Mouse (Mus musculus) CH12.LX (cell line): ENCODE measurements around the gene P3h1. TPM values are rescaled to one million over a fixed set of nuclear protein-coding genes. Genes with fewer than 3 reads are reported as not detected.
A peak's percentile ranks its signal among the peaks of the same experiment; 100 is the strongest.

Experiments used
- DNase-seq: peaks from one replicate; pipeline ENCODE4 v3.0.0-alpha.2; 2013; ENCODE audit errors: extremely low read depth
- H3K27ac ChIP-seq: 2 replicates; pipeline ENCODE4 v1.5.1; 2012; ENCODE audit warnings: low read depth, mild to moderate bottlenecking, control low read depth, moderate library complexity; ENCODE audit not compliant: insufficient read depth
- H3K27me3 ChIP-seq: replicated peaks from 2 replicates; pipeline ENCODE3; 2012; ENCODE audit warnings: inconsistent platforms
- H3K36me3 ChIP-seq, 2 experiments: replicated peaks in 1 of 2; 2 replicates each; pipeline versions ENCODE3 to v1.6.1; 2012; ENCODE audit warnings: inconsistent platforms in 1 of 2, low read length in 1 of 2, mild to moderate bottlenecking in 1 of 2, mixed read lengths in 1 of 2, moderate library complexity in 1 of 2; ENCODE audit not compliant: control insufficient read depth in 1 of 2, insufficient read depth in 1 of 2
- H3K4me1 ChIP-seq, 2 experiments: 2 replicates each; pipeline ENCODE4 v1.6.1; 2012; ENCODE audit warnings: inconsistent platforms in 1 of 2, moderate library complexity in 1 of 2; ENCODE audit not compliant: insufficient read depth in 2 of 2, control insufficient read depth in 1 of 2
- H3K4me2 ChIP-seq: 2 replicates; pipeline ENCODE4 v1.6.1; 2012; ENCODE audit warnings: low read depth, mild to moderate bottlenecking, control low read depth; ENCODE audit not compliant: poor library complexity, insufficient read depth, severe bottlenecking
- H3K4me3 ChIP-seq, 3 experiments: fragments of 150-350 bp in 1 of 3; sonication (generic) in 1 of 3; replicated peaks in 1 of 3; 2 replicates each; pipeline versions ENCODE3 to v1.5.1; 2011 to 2012; ENCODE audit warnings: low read depth in 2 of 3, low read length in 2 of 3, mild to moderate bottlenecking in 2 of 3, moderate library complexity in 2 of 3, control low read depth in 1 of 3, improper control_type of control experiment in 1 of 3, inconsistent platforms in 1 of 3, mixed read lengths in 1 of 3; ENCODE audit not compliant: poor library complexity in 1 of 3
- H3K79me2 ChIP-seq: replicated peaks from 2 replicates; pipeline ENCODE4 v1.6.1; 2012; ENCODE audit warnings: mild to moderate bottlenecking, moderate library complexity; ENCODE audit not compliant: control insufficient read depth, poor library complexity, insufficient read depth, severe bottlenecking; ENCODE audit errors: extremely low read depth
- H3K9ac ChIP-seq: 2 replicates; pipeline ENCODE4 v1.6.1; 2012; ENCODE audit warnings: low read depth, mild to moderate bottlenecking, control low read depth, moderate library complexity; ENCODE audit not compliant: insufficient read depth
- H3K9me3 ChIP-seq: replicated peaks from 2 replicates; pipeline ENCODE3; 2012; ENCODE audit warnings: low read length, inconsistent platforms, mixed read lengths
- CHD1 ChIP-seq: IDR thresholded peaks from 2 replicates; pipeline ENCODE4 v1.6.1; 2012; ENCODE audit warnings: low read depth, low read length, improper control_type of control experiment, inconsistent platforms
- CTCF ChIP-seq, 2 experiments: IDR thresholded peaks in 1 of 2; conservative IDR thresholded peaks in 1 of 2; 2 replicates each; pipeline ENCODE4 v1.5.1; 2011 to 2012; ENCODE audit warnings: low read depth in 2 of 2, low read length in 2 of 2, improper control_type of control experiment in 1 of 2, inconsistent platforms in 1 of 2, mild to moderate bottlenecking in 1 of 2, moderate library complexity in 1 of 2
- E2F4 ChIP-seq: IDR thresholded peaks from 2 replicates; pipeline ENCODE4 v1.6.1; 2011; ENCODE audit warnings: low read depth, low read length, improper control_type of control experiment; ENCODE audit not compliant: insufficient replicate concordance
- ETS1 ChIP-seq: conservative IDR thresholded peaks from 2 replicates; pipeline ENCODE4 v1.6.1; 2012; ENCODE audit warnings: low read depth, mild to moderate bottlenecking, inconsistent platforms, low read length, improper control_type of control experiment, moderate library complexity
- GABPA ChIP-seq: IDR thresholded peaks from 2 replicates; pipeline ENCODE4 v1.6.1; 2012; ENCODE audit warnings: low read depth, low read length, improper control_type of control experiment, inconsistent platforms; ENCODE audit not compliant: insufficient replicate concordance
- IRF4 ChIP-seq: IDR thresholded peaks from 2 replicates; pipeline ENCODE4 v1.6.1; 2014; ENCODE audit warnings: low read depth, mild to moderate bottlenecking, inconsistent platforms, low read length, improper control_type of control experiment
- MAZ ChIP-seq: IDR thresholded peaks from 2 replicates; pipeline ENCODE4 v1.6.1; 2012; ENCODE audit warnings: low read depth, mild to moderate bottlenecking, inconsistent platforms, low read length, improper control_type of control experiment, moderate library complexity
- MEF2A ChIP-seq: IDR thresholded peaks from 2 replicates; pipeline ENCODE4 v1.6.1; 2014; ENCODE audit warnings: low read depth, mild to moderate bottlenecking, inconsistent platforms, low read length, improper control_type of control experiment, borderline replicate concordance
- MXI1 ChIP-seq: IDR thresholded peaks from 2 replicates; pipeline ENCODE4 v1.6.1; 2011; ENCODE audit warnings: mild to moderate bottlenecking, low read depth, low read length, improper control_type of control experiment
- MYC ChIP-seq: IDR thresholded peaks from 2 replicates; pipeline ENCODE4 v1.6.1; 2011; ENCODE audit warnings: low read depth, mild to moderate bottlenecking, improper control_type of control experiment, low read length
- RAD21 ChIP-seq: IDR thresholded peaks from 2 replicates; pipeline ENCODE4 v1.6.1; 2011; ENCODE audit warnings: low read depth, mild to moderate bottlenecking, low read length, improper control_type of control experiment, moderate library complexity
- RCOR1 ChIP-seq: conservative IDR thresholded peaks from 2 replicates; pipeline ENCODE4 v1.6.1; 2012; ENCODE audit warnings: low read depth, mild to moderate bottlenecking, inconsistent platforms, low read length, improper control_type of control experiment
- SMC3 ChIP-seq: IDR thresholded peaks from 2 replicates; pipeline ENCODE4 v1.6.1; 2011; ENCODE audit warnings: low read depth, low read length, improper control_type of control experiment
- USF1 ChIP-seq: IDR thresholded peaks from 2 replicates; pipeline ENCODE4 v1.6.1; 2014; ENCODE audit warnings: low read depth, mild to moderate bottlenecking, inconsistent platforms, low read length, improper control_type of control experiment
- USF2 ChIP-seq: conservative IDR thresholded peaks from 2 replicates; pipeline ENCODE4 v1.6.1; 2011; ENCODE audit warnings: low read depth, low read length, improper control_type of control experiment
- ZC3H11A ChIP-seq: IDR thresholded peaks from 2 replicates; pipeline ENCODE4 v1.6.1; 2012; ENCODE audit warnings: low read depth, mild to moderate bottlenecking, inconsistent platforms, low read length, improper control_type of control experiment
- dilution Hi-C: fragments of 300-500 bp; cut with MboI; formaldehyde crosslinking; loops from 2 replicates; pipeline ENCODE4 v1.14.3; 2020; ENCODE audit warnings: low sequenced_read_pairs; ENCODE audit not compliant: extremely low pct_unique_long_range_greater_than_20kb, extremely low pct_ligation_motif_present
- in situ Hi-C: fragments of 300-500 bp; cut with MboI; formaldehyde crosslinking; loops from 3 replicates; pipeline ENCODE4 v1.14.3; 2019; ENCODE audit warnings: low sequenced_read_pairs, low pct_ligation_motif_present, low pct_unique_long_range_greater_than_20kb, mixed read lengths
- polyA plus RNA-seq: library from polyadenylated mRNA; unstranded; fragments of >175 nt; gene quantifications from 2 replicates; pipeline ENCODE4 v1.2.1, GENCODE M21; 2012; ENCODE audit warnings: low read depth; ENCODE audit not compliant: insufficient read length
- total RNA-seq, 2 experiments: library from RNA; depleted of rRNA; stranded (reverse); fragments of 300-350 nt in 1 of 2; fragments of >200 nt in 1 of 2; gene quantifications; 2 replicates each; pipeline ENCODE4 v1.2.3; 2012 to 2014

Gene P3h1
- total and polyA plus RNA-seq, 3 experiments, result 14.8 to 31.6 (median 27.1) TPM

DNA sequence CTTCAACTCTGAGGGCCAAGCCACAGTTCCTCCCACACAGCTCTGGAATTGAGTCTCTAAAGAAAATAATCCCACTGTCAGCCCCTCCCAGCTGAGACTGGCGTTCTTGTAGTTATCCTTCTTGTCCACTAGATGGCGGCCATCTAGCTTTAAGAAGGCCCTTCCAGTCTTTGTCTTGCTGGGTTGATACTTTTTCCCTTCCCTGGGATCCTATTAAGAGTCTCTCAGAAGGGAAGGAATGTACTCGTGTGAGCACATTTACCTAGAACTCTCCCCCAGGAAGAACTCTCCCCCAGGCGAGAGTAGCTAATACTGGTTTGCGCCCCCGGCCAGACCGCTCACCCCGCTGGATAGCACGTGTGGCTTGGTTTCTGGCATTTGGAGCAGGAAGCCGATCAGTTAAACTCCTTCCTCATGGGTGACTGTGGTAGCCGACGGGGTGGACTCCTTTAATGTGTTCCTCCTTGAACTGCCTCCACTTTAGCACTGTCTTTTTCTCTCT, 6.5 kb downstream of the P3h1 start:
- in situ Hi-C loops, result no loop called here
- Histone ChIP-seq H3K4me3 (no peak overlapping the region), H3K27ac (no peak overlapping the region), H3K36me3 (peaks cover 17 to 73% of the 10 kb centered on the region in 2 experiments), H3K79me2 (no peaks in the 10 kb centered on the region), H3K27me3 (no peaks in the 10 kb centered on the region), H3K4me2 (no peak overlapping the region)
- dilution Hi-C loops, result no loop called here
- TF ChIP-seq RAD21 (peak; percentile 48), MAZ (no peak), SMC3 (peak; percentile 46), CTCF (conservative IDR thresholded peaks at IDR 0.05 in 1 of 2, IDR thresholded peaks at IDR 0.05 in 1 of 2; ENCODE audit: low read depth in 2 of 2, low read length in 2 of 2) (peak; percentile 82 to 91)
- TF ChIP-seq, all 38 proteins: peak for 3
- DNase-seq, result peak; percentile 72
- peaks cover 6 to 47% of the 10 kb centered on the region in 2 experiments for H3K4me1 ChIP-seq
- H3K9me3 ChIP-seq, result no peaks in the 10 kb centered on the region
- no peak overlapping the region for H3K9ac ChIP-seq

DNA sequence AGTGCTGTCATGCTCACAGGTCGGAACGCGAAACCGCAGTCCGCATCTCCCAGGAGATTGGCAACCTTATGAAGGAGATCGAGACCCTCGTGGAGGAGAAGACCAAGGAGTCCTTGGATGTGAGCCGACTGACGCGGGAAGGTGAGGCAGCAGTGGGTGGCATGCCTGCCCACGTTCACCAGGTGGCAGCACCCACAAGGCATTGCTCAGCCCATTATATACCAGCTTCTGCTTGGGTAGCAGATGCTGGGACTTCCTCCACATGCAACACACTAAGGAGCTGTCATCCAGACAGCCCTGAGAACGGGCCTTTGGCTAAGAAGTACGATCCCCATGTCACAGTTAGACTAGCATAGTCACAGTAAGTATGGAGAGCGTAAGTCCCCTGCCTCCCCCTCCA, 8.9 kb downstream of the P3h1 start:
- in situ Hi-C loops (loop anchor here (10.0 kb wide), 1 partner anchor 293 kb away; the partner anchor contains the start of genes Foxj3 and Frg2f1), dilution Hi-C loops (no loop called here)
- H3K4me3 ChIP-seq, result no peak overlapping the region
- no peaks in the 10 kb centered on the region for H3K79me2 ChIP-seq
- H3K36me3 ChIP-seq, result peaks cover 22 to 86% of the 10 kb centered on the region in 2 experiments
- TF ChIP-seq ETS1, result no peak
- TF ChIP-seq SMC3, result peak; percentile 27; the same call in 1 of the 2 replicates
- TF ChIP-seq USF2, result no peak
- TF ChIP-seq CHD1, result no peak
- peak in 1 of 2 experiments; percentile 55; a peak in 2 of 4 replicates for TF ChIP-seq CTCF (conservative IDR thresholded peaks at IDR 0.05 in 1 of 2, IDR thresholded peaks at IDR 0.05 in 1 of 2; ENCODE audit: low read depth in 2 of 2, low read length in 2 of 2)
- peak; percentile 22 for TF ChIP-seq RAD21
- TF ChIP-seq E2F4, result no peak
- peaks cover 0 to 27% of the 10 kb centered on the region in 2 experiments; a peak in 2 of 4 replicates for H3K4me1 ChIP-seq
- no peak overlapping the region for H3K4me2 ChIP-seq
- no peak for DNase-seq
- H3K9ac ChIP-seq, result no peak overlapping the region
- H3K9me3 ChIP-seq, result no peaks in the 10 kb centered on the region
- H3K27me3 ChIP-seq, result no peaks in the 10 kb centered on the region
- no peak overlapping the region for H3K27ac ChIP-seq

DNA sequence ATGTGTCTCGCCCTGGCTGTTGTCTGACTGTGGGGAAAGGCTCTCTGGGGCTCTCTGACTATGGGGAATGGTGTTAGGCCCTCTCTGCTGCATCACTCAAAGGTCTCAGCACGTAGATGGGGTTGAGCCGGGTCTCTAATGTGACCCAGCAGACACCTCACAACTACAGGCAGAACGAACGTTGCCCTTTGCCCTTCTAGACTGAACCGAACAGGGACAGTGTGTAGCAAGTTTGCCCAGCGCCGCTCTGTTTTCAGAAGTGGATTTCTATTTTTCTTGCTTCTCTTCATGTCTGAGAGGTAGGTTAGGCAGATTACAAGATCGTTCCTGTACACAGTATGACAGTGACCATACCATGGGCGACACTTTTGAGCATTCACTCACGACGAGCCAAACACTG, 9.9 kb downstream of the P3h1 start:
- TF ChIP-seq MYC, result no peak
- TF ChIP-seq RCOR1, result no peak
- no peak for TF ChIP-seq MXI1
- TF ChIP-seq MEF2A, result no peak
- no peak for TF ChIP-seq E2F4
- no peak for TF ChIP-seq ZC3H11A
- TF ChIP-seq USF1, result no peak
- TF ChIP-seq GABPA, result no peak
- TF ChIP-seq IRF4, result no peak
- TF ChIP-seq, all 38 proteins: peak for 0
- Histone ChIP-seq H3K27me3 (no peaks in the 10 kb centered on the region), H3K27ac (no peak overlapping the region), H3K36me3 (peaks cover 24 to 87% of the 10 kb centered on the region in 2 experiments), H3K9ac (no peak overlapping the region), H3K4me2 (no peak overlapping the region), H3K9me3 (no peaks in the 10 kb centered on the region), H3K4me1 (peaks cover 0 to 20% of the 10 kb centered on the region in 2 experiments; a peak in 2 of 4 replicates), H3K4me3 (no peak overlapping the region), H3K79me2 (no peaks in the 10 kb centered on the region)
- in situ Hi-C loops, result loop anchor here (10.0 kb wide), 1 partner anchor 292 kb away; the partner anchor contains the start of genes Foxj3 and Frg2f1
- dilution Hi-C loops, result no loop called here
- no peak for DNase-seq
